Mouse (Mus musculus) testis, postnatal 10 days (tissue): ENCODE measurements around the gene Plod2.

Source experiments
- DNase-seq: peaks from one replicate; pipeline ENCODE4 v3.0.0; 2021; ENCODE audit warnings: low spot score

Gene Plod2

GRCm38 (mm10) chr9:92599940-92600538 lies 58.0 kb downstream of the Plod2 start:
- no peak for DNase-seq

- no peak for DNase-seq
These were observed 59.5 kb downstream of the Plod2 start for GRCm38 (mm10) chr9:92601551-92601950.

GRCm38 (mm10) chr9:92603541-92603940 lies 61.5 kb downstream of the Plod2 start:
- DNase-seq = no peak

- DNase-seq = peak; percentile 78
These were observed 68.7 kb downstream of the Plod2 start for GRCm38 (mm10) chr9:92610628-92611267.

- no peak for DNase-seq
These were observed 70.6 kb downstream of the Plod2 start for GRCm38 (mm10) chr9:92612641-92613040.

DNA sequence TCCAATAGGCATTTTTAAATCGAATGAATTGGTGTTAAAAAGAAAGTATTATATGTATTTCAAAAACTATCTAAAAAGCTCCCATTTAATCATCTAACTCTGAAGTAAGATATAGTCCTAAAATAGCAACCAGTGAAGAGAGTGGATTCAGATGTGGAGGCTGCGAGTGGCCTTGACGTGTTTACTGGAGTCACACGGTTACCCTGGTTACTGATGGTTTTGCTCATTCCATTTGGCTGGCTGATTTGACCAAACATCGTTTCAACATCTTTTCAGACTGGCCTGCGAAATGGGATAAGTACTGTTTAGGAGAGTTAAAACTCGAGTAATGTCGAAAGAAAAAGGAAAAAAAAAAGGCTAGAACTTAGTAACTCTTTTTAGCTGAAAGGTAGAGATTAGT lies 71.2 kb downstream of the Plod2 start:
- DNase-seq = no peak

GRCm38 (mm10) chr9:92616418-92616817 lies 74.4 kb downstream of the Plod2 start:
- DNase-seq = no peak

GRCm38 (mm10) chr9:92617376-92617775 lies 75.4 kb downstream of the Plod2 start:
- no peak for DNase-seq

- DNase-seq = no peak
These were observed 78.1 kb downstream of the Plod2 start for GRCm38 (mm10) chr9:92620088-92620487.

- no peak for DNase-seq
These were observed 79.2 kb downstream of the Plod2 start for GRCm38 (mm10) chr9:92621246-92621645.

GRCm38 (mm10) chr9:92621878-92622282 lies 79.9 kb downstream of the Plod2 start:
- no peak for DNase-seq

DNA sequence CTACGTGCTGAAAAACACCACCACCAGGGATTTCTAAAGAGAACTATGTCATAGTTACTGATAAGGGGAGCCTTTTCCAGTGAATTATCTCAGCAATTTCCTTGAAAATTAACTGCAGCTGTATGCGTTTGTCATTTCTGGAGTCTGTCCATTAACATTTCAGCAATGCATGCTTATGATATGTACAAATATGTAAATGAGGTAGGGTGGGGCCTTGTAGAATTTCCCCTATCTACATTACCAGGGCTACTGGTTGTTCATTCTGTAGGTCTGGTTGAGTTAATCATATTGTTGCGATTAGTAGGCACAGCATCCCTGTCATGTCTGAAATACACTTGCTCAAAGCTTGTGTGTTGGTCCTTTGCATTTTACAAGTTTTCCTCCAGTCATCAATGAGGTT lies 92.8 kb downstream of the Plod2 start:
- DNase-seq = no peak

GRCm38 (mm10) chr9:92639200-92639897 lies 97.3 kb downstream of the Plod2 start:
- DNase-seq = no peak

GRCm38 (mm10) chr9:92641717-92642116 lies 99.7 kb downstream of the Plod2 start:
- DNase-seq = no peak
